Mouse (Mus musculus) left cerebral cortex, postnatal 4 days (tissue): ENCODE data around the gene Tenm4. TPM values are rescaled to one million over a fixed set of nuclear protein-coding genes. Genes with fewer than 3 reads are reported as not detected.

ENCODE experiments used
- DNase-seq: peaks from one replicate; pipeline ENCODE4 v3.0.0-alpha.2; 2022
- intact Hi-C: fragments of 180-260 bp; cut with DNase I; formaldehyde crosslinking; loops from one replicate; pipeline ENCODE4 v1.15.1; 2025
- total RNA-seq, 2 experiments: library from RNA; stranded (reverse); gene quantifications; 2 replicates each; pipeline ENCODE4 v1.2.3; 2021

The Tenm4 gene
- total RNA-seq, 2 experiments from 2014 or later = 98.0 to 123 TPM

DNA sequence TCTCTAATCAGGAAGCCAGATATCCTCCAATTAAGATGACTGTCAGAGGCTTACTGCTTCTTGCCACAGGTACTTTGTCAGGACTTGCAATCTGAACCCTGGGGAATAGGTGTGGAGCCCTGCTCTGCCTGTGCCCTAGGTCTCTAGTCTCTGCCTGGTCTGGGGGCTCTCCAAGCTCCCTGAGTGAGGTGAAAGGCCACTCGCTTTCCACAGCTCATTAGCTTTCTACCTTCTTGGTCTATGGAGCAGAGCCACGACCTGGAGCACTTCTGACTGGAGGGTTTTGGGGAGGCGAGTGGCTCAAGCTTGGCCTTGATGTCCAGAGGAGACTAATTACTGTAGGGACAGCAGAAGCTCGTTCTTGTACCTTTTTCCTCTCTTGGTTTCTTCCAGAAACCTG lies 617.1 kb downstream of the Tenm4 start:
- no peak for DNase-seq
- intact Hi-C loops = no loop called here

DNA sequence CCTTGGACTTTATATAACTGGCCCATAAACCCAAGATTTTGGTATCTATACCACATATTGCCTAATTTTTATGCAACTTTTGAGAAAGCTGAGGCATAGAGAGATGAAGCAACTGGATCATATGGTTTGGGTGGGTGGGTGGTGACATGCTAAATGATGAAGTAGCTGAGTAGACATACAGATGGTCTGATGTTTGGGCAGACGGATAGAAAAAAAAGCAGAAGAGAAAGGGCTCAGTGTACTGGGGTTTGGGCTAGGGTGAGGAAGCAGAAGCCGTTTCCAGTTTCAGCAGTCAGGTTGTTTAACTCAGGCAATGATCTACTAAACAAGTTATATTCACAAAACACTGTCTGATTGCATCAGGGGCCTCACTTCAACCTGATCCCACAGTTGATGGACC lies 619.3 kb downstream of the Tenm4 start:
- intact Hi-C loops = no loop called here

DNA sequence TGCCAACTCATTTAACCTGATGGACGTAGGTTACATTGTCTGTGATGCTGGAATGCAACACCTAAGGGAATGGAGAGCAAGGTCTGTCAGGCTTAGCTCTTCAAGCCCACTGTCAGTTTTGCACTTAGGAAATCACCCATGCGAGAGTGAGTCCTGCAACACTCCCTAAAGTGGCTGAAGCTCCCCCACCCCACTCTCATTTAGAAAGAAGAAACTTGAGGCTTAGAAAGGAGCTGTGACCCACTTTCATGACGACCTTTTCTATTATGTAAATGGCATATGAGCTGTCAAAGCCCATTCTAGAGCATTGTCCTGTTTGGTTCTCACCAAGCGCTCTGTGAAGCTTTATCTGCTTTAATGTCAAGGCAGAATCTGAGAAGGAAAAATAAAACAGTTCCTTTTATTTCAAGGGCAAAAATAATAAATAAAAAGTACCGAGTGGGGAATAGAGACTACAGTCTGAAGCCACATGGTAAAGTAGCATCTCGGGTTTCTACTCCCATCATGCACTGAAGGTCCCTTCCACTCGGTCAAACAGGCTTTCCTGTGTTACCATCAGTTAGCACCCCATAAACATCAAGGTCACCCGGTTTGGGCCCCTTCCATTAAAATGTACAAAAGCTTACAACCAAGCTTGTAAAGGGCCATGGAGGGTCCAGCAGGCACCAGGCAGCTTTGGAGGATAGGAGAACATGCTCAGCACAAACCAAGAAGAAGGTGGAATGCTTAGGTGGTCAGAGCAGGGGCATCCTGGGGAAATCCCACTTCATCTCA lies 621.6 kb downstream of the Tenm4 start:
- no peak for DNase-seq
- intact Hi-C loops = no loop called here

More for the DNA sequence above, 619.3 kb downstream of the Tenm4 start:
- DNase-seq = no peak

DNA sequence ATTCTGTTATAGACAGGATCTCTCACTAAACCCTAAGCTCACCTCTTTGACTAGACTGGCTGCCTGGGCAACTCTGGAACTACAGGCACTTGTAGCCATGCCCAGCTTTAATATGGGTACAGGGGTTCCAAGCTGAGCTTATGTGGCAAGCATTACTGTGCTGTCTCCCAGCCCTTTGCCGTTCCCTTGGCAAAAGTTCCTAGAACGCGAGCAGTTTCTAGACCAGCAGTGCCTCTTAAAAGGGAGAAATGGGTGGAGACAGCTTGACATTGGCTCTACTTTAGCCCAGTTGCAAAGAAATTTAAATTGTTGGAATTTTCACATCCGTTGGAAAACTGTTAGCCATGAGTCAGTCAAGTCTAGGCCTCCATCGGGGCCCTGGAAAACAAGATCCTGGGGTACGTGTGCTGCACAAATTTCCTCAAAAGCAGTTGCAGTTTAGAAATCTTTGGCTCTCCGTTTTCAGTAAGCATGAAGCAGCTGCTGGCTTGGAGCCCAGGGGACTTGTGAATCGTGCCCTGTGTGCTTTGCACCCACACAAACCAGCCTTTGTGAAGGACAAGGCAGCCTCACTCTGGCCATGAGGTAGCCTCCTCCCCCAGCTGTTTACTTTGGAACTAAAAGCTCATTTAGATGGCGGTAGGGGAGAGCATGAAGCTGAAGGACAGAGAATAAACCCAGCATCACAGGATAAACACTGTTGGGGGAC lies 625.1 kb downstream of the Tenm4 start:
- peak; percentile 90 for DNase-seq
- intact Hi-C loops = no loop called here

DNA sequence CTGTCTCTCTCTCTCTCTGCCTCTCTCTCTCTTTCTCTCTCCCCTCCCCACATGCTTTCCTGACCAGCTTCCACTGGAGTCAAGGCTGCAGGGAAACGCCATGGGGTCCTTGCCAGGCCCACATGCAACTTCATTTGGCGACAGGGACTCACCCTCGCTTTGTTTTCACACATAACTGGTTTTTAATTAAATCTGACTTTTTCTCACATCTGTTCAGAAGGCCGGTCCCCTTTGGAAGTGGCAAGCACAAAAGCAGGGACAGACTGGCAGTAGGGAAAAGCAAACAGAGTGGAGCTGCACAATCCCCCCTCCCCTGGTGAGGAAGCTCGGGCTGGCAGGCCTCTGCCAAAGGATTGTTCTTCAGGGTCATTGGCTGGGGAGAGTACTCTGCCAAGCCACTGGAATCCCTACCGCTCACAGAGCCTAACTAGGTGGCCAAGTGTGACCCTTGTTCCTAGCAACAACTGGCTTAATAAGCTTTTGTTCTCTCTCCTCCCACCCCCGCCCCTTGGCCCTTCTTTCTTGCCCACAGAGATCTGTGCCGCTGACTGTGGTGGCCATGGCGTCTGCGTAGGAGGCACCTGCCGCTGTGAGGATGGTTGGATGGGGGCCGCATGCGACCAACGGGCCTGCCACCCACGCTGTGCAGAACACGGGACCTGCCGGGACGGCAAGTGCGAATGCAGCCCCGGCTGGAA lies 625.9 kb downstream of the Tenm4 start:
- DNase-seq = peak; percentile 78
- intact Hi-C loops = no loop called here

DNA sequence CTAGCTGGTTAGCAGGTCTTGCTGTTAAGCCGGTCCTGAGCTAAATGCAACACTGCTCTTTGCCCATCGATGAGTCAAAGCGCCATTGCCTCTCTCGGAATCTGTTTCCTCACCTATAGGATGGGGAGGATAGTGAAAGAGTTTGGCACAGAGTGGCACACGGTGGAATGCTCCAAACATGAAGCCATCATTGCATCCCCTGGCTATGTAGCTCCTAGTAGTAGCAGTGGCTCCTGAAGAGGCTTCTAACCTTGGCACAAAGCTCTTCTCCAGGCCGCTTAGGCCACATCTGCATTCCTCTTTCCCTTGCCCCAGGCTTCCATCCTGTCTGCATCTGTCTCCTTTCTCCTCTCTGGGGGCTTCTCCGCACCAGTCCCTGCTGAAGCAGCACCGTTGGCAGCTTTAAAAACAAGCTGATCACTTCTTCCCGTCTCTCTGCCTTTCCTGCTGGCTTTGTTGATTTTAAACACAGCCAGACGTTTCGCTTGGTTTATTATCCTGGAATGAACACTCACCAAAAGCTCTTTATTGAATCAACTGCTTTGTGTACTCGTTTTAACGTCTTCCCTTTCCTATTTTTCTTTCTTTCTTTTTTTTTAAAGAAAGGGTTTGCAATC lies 626.8 kb downstream of the Tenm4 start:
- intact Hi-C loops = no loop called here
- no peak for DNase-seq

DNA sequence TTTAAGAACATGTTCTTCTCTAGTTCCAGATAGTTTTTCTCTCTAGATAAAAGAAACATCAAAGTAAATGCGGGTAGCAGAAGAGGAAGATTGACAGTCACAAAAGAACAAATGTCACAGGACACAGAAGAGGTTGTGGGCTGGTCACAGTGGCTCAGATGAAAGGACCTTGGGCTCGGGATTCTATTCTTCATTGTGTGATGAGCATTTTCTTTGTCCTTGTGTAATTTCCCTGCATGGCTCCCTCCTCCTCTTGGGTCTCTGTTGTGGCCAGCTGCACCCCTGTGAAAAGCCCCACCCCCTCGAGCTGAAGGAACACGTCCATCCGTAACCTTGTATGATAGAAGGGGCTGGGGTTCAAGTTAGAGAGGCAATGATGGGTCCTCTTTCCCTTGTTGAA lies 628.8 kb downstream of the Tenm4 start:
- intact Hi-C loops = no loop called here
- no peak for DNase-seq

DNA sequence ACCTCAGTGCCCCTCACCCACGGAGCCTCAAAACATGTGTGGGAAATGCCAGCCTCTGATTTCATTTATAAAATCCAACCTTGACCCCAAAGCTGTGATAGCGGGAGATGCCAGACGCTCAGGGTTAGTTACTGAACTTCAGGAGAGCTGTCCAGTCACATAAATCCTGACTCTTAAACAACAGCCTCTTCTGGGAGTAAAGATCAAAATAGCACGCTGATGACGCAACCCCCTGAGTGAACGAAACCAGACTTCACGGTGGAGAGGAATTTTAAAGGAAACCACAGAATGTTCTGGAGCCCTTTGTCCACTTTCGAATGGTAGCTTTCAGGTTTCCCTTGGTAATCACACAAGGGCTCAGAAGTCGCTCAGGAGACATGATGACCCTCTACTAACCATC lies 630.3 kb downstream of the Tenm4 start:
- intact Hi-C loops = no loop called here
- DNase-seq = no peak

DNA sequence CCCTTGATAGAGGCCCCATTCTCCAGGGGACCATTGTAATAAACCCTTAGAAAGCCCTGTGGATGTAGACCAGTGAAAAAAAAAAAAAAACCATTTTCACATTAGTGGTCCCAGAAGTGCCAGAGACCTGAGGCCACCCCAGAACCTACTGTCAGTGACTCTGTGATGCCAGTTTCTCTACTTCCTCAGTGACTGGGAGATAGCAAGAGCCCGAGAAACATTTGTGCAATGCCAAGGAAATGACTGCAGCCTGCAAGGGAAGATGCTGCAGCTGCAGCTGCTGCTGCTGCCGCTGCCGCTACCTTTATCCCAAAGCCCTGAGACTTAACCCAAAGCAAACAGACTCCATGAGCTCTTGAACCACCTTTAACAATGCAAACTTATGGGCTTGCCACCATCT lies 631.2 kb downstream of the Tenm4 start:
- DNase-seq = no peak
- intact Hi-C loops = no loop called here

DNA sequence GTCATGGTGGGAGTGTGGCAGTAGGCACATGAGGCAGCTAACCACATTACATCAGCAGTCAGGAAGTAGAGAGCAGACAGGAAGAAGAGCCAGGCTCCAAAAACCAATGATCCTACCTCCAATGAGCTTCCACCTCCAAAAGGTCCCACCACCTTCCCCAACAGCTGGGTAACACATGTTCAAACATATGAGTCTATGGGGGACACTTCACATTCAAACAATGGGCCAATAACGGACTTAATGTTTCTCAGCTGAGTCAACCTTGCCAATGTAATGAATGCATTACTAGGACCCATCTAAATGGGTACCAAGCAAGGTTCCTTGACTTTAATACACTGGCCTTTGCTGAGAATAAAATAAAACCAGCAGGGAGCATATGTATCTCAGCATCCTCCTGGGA lies 635.5 kb downstream of the Tenm4 start:
- intact Hi-C loops = no loop called here

DNA sequence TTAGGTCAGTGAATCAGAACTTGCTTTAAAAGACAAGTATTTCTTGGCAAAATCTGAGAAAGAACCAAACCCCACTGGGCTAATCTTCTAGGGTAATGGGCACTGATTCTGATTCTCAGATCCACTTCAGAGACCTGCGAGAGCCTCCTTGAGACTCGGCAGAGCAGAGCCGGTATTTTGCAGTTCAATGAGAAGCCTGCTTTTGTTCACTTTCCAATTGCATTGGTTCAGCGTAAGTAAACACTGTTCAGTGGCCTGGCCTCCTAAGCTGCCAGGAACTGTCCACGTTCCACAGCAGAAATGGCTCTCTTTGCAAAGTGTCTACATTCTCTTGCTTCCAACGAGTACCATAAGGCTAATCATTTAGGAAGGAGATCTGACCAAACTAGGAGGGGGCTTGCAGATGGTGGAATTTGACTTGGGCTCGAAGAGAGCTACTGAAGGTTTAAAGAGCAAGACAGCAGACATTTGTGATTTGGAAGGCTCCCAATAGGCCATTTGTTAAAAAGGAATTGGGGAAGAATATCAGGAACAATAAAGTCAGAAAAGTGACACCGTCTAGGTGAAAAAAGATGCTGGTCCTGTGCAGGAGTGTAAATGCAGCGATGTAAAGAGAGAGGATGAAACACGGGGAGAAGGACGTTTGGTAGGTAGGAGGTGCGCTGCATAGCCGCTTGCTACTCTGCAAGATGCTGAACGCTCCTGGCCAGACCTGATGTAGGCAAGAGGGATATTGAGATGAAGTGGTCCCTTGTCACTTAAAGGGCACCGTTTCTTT lies 636.4 kb downstream of the Tenm4 start:
- intact Hi-C loops = no loop called here

More for the DNA sequence above, 635.5 kb downstream of the Tenm4 start:
- DNase-seq = no peak

DNA sequence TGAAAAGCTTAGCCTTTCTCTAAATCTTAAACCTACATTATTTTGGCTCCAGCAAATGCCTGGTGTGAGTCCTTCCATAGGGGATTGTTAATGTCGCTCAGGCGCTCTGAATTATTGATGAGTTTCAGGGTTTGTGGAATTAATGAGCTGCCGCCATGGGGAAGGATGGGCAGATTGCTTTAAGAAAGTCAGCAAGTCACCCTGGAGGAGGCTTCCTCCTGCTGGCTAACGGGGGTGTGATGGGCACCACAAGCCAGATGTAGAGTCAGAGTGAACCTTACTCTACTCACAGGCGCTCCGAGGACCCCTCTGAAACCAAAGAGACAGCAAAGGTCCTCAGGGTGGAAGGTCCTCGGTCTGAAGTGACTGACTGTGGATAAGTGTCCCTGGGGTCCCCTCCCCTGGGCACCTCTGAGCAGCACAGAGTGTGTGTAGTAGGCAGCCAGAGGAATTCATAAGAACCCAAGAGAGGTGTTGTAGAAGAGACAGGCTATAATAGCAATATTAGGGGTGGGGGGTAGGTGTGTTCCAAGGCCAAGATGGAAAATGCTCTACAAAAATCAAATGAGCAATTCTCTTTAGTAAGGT lies 637.1 kb downstream of the Tenm4 start:
- DNase-seq = no peak
- intact Hi-C loops = no loop called here

More for the DNA sequence above, 636.4 kb downstream of the Tenm4 start:
- no peak for DNase-seq

DNA sequence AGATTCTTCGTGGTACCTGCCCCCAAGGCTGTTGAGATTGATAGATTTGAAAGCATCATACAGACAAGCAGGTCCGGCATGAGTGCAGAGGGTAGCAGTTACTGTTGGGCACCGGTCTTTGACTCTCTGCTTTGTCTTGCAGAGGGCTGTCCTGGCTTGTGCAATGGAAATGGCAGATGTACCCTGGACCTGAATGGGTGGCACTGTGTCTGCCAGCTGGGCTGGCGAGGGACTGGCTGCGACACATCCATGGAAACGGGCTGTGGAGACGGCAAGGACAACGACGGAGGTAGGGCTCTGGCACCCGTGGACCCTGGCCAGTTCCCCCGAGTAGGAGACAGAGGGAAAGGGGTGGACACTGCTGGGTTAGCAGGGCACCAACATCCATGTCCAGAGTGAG lies 640.6 kb downstream of the Tenm4 start:
- DNase-seq = peak; percentile 68
- intact Hi-C loops = no loop called here

DNA sequence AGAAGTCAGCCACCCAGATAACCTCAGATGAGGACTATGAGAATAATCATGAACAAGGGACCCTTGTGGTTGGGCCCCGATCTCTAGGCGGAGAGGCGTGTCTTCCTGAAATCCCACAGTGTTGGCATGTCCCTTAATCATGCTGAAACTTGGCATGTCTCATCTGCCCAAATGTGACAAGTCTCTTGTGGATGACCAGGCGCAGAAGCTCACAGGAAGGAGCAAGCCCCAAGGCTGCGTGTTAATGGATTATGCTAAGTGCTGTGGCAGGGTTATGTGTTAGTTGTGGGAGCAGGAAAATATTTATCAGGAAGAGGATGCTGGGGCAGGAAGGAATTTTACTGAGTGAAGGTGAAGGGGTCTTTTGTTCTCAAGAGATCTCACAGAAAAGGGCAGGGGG lies 642.0 kb downstream of the Tenm4 start:
- intact Hi-C loops = no loop called here
- peak; percentile 38 for DNase-seq

DNA sequence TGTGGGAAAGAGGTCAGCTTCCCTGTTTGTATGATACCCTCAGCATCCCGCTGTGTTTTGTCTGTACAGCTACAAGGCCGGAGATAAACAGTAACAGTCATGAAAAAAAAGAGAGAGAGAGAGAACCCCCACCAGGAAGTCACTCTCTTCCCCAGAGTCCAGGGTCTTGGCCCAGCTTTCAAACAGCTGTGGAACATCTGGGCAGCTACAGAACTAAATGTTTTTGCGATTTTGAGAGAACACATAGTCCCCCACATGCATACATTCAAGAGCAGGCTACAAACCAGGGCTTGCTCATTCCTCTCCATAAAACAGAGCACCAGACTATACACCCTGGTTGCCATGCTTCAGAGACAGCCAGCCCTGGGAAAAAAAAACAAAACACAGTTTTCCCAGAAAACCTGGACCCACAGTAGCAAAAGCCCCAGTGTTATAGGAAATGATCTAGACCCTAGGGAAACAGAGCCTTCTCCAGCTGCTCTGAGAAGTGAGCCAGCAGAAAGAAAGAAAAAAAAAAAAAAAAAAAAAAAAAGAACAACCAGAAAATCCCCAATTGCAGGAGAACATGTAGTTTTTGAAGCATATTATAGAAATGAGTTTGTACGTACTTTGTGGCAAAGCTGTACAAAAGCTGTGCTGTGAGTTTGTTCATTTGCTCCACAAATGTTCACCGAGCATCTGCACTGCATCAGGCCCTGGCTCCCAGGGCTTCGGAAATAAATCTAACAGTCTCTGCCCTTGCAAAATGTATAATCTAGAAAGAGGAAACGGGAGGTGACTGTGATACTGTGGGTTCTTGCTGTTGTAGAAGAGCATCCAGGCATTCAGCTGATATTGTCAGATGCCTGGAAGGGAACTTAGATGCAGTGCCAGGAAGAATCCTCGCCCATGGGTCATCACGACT lies 642.7 kb downstream of the Tenm4 start:
- intact Hi-C loops = no loop called here
- DNase-seq = no peak

DNA sequence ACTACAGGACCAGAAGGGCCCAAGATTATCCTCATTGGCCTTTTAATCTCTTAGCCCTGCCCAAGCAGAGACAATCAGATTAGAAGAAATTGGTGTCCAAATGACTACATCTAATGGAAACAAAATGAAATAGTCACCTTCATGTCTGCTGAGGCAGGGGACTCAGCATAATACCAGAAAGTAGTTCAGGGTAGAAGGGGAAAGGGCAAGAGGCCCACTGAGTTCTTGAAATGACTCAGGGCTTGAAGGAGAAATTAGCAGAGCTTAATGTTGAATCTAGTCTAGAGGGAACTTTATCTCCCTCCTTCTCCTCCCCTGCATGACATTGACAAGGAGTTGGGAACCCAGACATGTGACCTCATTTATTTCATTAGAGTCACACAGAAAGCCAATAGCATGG lies 643.5 kb downstream of the Tenm4 start:
- DNase-seq = no peak
- intact Hi-C loops = no loop called here

DNA sequence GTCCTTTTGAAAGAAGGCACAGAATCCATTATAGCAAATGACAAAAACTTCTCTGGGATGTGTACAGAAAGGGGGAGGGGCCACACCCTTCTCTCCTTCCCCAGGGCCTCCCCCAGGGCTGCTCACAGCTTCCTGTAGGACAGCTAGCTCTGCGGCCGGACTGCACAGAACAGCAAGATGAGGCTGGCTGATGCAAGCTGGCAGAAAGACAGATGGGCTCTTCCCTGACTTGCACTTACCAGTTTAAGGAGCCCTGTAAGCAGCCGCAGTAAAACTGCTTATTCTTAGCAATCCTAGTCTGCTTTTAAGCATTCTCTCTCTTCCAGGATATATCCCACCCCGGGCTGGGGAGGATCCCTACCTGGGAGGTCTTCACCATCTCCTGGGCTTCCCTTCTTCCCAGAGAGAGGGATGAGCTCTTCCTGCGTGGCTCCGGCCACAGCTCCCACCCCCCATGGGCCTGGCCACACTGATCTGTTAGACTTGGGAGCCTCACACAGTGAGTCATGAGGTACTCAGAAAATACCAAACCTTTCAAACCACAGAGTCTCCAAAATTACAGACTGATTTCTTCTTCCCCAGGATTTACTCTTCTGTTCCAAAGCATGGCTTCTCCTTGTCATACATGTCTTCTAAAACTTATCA lies 646.1 kb downstream of the Tenm4 start:
- peak; percentile 18 for DNase-seq
- intact Hi-C loops = no loop called here

DNA sequence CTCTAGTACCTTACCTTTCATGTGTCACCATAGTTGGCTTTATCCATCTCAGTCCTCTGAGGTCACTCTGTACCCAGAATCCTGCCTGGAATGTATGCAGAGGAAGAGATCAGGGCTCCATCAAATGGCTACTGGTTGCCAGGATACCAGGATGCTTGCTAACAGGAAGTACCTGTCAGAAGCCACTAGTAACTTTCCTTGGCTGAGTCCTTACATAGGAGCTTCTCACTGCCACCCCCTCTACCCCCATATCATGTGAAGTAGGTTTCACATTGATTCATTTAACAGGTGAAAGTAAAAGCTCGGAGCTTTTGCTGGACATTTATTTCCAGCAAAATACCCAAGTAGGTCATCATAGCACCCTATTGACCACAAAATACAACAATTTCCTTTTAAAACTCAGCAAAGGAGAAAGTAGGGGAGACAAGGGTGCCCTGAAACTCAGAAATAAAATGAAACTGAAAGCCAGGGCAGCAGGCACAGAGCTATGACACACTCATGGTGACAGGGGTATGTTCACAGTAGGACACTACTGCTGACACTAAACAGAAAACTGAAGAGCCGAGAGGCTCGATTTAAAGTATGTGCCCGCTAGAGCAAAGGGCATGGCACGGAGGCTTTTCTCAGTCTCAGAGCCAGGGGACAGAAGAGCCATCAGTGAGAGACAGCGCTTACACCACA lies 647.3 kb downstream of the Tenm4 start:
- no peak for DNase-seq
- intact Hi-C loops = no loop called here
